Mouse (Mus musculus) layer of hippocampus, adult 9-11 months (tissue): Measurements from ENCODE around the gene Smarcd1.
"Not testable (repeated sequence)": the region's sequence is repeated elsewhere in the genome, so short reads cannot be mapped to it uniquely, and the experiment has no call there.

Source experiments
- DNase-seq: peaks from one replicate; pipeline ENCODE4 v3.0.0; 2022

The Smarcd1 gene

GRCm38 (mm10) chr15:99715982-99716746, 14.2 kb downstream of the Smarcd1 start:
- peak; percentile 60 for DNase-seq

GRCm38 (mm10) chr15:99716814-99717213, 14.9 kb downstream of the Smarcd1 start:
- DNase-seq: peak; percentile 63

DNA sequence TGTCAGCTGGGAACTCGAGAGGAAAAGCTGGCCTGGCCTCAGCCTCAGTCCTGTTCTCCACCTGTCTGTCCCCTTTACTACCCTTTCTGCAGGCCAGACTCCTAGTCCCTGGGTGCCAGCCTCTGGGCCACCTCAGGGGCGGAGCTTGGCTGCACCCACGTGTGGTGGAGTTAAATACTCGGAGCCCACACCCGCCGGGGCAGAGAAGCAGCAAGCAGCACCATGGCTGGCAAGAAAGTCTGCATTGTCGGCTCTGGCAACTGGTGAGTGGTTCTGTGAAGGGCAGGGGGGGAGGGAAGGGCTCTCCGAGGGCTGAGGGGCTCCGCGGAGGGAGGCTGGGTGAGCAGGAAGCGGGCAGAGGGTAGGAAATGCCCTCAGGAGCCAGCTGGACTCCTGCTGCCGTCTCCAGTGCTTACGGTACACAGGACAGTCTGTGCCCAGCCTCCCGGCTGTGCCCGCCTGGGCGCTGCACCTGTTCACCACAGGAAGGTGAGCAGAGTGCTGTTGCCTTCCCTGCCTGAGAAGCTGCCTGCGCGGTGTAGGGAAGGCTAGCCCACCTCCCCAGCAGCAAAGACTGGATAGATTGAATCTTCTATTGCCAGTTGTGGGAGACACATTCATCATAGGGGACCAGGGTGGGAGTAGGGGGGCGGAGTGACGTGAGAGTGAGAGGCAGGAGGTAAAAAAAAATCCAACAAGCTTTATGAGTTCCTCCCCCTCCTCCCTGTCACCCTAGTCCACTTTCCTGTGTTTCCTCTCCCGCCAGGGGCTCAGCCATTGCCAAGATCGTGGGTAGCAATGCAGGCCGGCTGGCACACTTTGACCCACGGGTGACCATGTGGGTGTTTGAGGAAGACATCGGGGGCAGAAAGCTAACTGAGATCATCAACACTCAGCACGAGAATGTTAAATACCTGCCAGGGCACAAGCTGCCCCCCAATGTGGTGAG, 15.7 kb downstream of the Smarcd1 start, which contains the start of gene Gpd1:
Gene Gpd1 (plus strand): TSS at position 130 of the 949 bp plus-strand sequence.
- peak; percentile 83 for DNase-seq

DNA sequence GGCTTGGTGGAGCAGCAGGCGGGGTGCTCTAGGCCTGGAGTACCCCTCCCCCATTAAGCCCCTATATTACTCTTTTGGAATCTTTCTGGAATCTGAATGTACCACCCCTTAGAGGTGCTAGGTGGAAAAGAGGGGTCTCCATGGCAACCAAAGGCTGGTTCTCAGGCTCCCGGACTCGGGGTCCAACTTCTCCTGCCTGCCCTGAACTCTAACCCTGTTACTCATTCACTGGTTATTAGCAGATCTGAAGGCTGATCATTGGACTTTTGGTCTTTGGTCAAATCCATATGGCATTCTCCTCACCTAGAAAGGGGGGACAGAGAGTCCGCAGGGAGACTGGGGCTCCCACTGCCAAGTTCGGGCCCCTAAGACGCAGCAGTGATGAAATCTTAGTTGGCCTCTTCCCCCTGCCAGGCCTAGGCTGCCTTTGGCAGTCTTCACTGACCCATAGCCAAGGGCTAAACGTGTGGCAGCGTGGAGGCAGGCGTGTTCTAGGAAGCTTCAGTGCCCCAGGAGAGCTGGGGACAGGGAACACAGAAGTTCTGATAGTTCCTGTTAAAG, 16.6 kb downstream of the Smarcd1 start:
- no peak for DNase-seq

GRCm38 (mm10) chr15:99719865-99720264, 17.9 kb downstream of the Smarcd1 start:
- DNase-seq: no peak

DNA sequence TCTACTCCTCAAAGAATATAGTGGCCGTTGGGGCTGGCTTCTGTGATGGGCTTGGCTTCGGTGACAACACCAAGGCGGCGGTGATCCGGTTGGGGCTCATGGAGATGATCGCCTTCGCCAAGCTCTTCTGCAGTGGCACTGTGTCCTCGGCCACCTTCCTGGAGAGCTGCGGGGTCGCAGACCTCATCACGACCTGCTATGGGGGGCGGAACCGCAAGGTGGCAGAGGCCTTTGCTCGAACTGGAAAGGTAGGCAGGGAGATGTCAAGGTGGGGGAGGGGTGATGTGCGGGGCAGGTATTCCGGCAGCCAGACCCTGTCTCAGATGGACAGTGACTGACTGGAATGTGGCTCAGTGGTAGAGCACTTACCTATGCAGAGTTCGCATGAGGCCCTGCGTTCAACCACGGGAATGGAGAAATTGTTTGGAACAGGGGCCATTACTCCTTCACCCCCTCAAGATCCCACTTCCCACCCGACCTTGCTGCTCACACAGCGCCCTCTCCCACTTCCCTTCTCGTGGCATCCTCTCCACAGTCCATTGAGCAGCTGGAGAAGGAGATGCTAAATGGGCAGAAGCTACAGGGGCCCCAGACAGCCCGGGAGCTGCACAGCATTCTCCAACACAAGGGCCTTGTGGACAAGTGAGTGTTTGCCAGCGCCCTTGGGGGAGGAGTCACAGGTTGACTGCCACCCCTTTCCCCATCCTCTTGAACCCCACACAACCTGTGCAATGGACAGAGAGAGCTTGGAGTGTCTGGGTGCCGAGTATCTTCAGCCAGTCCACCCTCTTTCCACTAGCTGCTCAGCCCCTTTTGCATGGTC, 20.2 kb downstream of the Smarcd1 start:
- DNase-seq: no peak

- DNase-seq: no peak
Measured at GRCm38 (mm10) chr15:99723120-99723514, 21.2 kb downstream of the Smarcd1 start.

DNA sequence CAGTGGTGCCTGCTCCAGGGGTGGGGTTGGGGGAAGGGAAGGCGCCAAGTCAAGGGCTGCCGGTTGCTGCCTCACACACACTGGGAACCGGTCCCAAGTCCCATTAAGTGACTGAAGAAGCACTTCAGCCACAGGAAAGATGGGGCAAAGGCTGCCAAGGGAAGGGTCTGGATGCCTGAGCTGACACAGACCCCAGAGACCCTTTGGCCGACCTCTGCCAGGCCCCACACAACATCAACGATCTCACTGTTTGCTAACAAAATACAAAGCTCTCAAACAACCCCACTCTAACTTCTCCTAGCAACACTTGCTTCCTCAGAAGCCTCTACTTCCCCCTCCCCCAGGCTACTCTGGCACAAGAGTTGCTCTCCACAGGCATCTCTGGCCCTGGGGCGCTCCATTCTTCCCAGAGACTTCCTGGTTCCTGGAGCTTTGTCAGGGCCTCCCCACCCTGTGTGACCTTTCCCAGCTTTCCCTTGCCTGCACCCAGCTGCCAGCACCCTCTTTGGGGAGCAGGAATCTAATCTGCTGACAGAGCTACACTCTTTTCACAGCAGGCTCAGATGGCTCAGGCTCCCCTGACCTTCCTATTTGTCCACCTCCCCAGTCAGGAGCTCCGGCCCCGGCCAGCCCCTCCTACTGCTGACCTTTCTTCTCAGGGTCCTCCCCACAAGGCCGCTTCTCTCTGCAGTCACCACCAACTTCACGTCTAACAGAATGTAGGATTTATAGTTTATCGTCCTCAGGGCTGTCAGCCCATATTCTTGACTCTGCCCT, 21.8 kb downstream of the Smarcd1 start:
- peak; percentile 73 for DNase-seq

GRCm38 (mm10) chr15:99724292-99725021, 22.5 kb downstream of the Smarcd1 start:
- DNase-seq: peak; percentile 86

DNA sequence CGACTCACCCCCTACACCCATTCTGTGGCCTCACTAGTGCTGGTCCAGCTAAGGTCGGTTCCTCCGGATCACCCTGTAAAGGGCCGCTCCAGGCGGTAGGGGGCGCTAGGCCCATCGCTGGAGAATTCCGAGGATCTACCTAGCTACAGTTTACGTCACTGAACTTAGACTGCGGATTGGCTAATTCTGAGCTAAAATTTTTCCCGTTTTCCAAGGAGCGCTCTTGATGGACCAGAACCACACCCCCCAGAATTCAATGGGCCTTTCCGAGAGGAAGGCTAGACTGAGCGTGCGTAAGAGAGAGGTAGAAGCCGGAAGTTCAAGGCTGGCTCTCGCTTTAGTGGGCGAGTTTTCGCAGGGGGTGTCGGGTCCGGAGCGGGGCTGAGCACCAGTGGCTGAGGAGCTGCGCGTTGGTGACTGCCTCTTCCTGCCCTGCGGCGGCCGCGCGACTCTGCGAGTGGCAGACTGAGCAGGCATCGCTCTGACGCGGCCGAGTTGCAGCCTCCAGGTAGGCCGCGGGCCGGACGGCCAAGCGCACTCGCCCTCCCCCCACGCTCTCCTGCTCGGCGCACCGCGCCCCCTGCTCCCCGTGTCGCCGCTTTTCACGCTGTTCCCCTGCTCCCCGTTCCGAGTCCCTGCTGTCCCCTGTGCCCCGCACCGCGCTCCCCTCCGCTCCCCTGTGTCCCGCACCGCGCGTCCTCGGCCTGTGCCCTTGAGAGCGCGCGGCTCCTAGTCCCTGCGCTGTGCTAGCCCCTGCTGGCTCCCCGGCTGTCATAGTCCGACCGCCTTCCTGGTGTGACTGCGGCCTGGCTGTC, 23.6 kb downstream of the Smarcd1 start, which contains the start of gene Cox14:
Gene Cox14 (plus strand): TSS at position 278 of the 815 bp plus-strand sequence.
- DNase-seq: peak; percentile 98

DNA sequence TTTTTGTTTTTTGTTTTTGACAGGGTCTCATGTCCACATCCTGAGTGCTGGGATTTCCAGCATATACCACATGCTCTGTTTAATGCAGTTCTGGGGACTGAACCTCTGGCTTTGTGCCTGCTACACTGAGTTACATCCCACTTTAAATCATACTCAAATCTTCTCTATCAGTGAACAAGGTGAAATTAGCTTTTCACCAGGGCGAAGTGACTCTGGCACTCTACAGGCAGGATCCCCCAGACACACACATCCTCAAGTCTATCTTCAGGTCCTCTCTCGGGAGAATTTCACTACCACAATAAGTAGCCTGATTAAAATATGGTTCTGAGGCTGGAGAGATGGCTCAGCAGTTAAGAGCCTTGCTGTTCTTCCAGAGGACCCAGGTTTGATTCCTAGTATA, 24.6 kb downstream of the Smarcd1 start:
- DNase-seq: no peak

GRCm38 (mm10) chr15:99727039-99727438, 25.1 kb downstream of the Smarcd1 start:
- DNase-seq: not testable (repeated sequence)

GRCm38 (mm10) chr15:99727525-99727924, 25.6 kb downstream of the Smarcd1 start:
- DNase-seq: no peak

GRCm38 (mm10) chr15:99728211-99728610, 26.3 kb downstream of the Smarcd1 start:
- DNase-seq: no peak

GRCm38 (mm10) chr15:99729056-99729783, 27.3 kb downstream of the Smarcd1 start:
- DNase-seq: no peak

GRCm38 (mm10) chr15:99731167-99731566, 29.2 kb downstream of the Smarcd1 start:
- DNase-seq: no peak

DNA sequence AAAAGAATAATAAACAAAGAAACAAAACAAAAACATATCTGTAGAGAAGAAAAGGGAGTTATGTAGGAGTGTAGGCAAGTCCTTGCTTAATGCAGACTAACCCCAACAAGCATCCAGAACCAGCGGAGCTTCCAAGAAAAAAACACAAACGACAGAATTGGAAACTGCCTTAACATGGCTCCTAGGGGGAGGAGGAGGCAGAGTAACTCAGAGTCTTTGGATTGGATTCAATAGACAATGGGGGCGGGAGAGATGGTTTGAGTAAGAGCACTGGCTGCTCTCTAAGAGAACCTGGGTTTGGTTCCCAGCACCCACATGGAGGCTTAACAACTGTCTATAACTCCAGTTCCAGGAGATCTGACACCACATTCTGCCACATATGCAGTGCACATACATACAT, 29.7 kb downstream of the Smarcd1 start:
- DNase-seq: no peak

GRCm38 (mm10) chr15:99733186-99733585, 31.3 kb downstream of the Smarcd1 start:
- DNase-seq: no peak

DNA sequence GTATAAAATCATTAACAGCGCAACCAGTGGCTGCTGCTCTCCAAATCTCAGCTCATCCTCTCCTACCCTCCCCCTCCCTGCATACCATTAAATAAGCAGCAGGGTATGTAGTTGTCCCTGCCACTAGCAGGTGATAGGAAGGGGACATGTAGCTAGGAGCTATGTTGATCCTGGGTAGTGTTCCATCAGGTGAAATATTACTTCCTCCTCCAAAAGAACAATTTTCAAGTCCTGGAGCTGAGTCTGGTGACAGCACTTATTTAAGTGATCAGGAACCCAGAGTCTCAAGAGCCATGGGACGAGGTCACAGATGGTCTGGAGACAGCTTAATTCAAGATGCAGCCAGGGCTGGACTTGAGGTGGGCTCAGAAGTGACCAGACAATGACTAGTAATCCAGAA, 33.7 kb downstream of the Smarcd1 start:
- DNase-seq: peak; percentile 100
